Mouse (Mus musculus) heart, embryonic 16.5 days (tissue): ENCODE data around the gene Trex2. TPM values are rescaled to one million over a fixed set of nuclear protein-coding genes. Genes with fewer than 3 reads are reported as not detected.
A peak's percentile ranks its signal among the peaks of the same experiment; 100 is the strongest.

ENCODE experiments used
- ATAC-seq: fragments of 200-750 bp; cut with Nextera tagmentation; replicated peaks from 2 replicates; pipeline ENCODE4 v1.8.0; 2017; ENCODE audit warnings: moderate number of reproducible peaks; ENCODE audit not compliant: insufficient read depth, low FRiP score; ENCODE audit errors: extremely low read depth
- H3K27ac ChIP-seq: fragments of 300-500 bp; sonication (generic); 2 replicates; pipeline ENCODE4 v1.5.1; 2014; ENCODE audit warnings: mild to moderate bottlenecking, low read length, control low read depth, moderate library complexity
- H3K27me3 ChIP-seq: fragments of 300-500 bp; sonication (generic); 2 replicates; pipeline ENCODE4 v1.6.1; 2014; ENCODE audit warnings: low read length, mixed read lengths; ENCODE audit not compliant: control insufficient read depth, insufficient read depth
- H3K36me3 ChIP-seq: fragments of 300-500 bp; sonication (generic); 2 replicates; pipeline ENCODE4 v1.6.1; 2014; ENCODE audit not compliant: control insufficient read depth, insufficient read depth
- H3K4me1 ChIP-seq: fragments of 300-500 bp; sonication (generic); 2 replicates; pipeline ENCODE4 v1.6.1; 2014; ENCODE audit warnings: low read length, mixed read lengths; ENCODE audit not compliant: control insufficient read depth, insufficient read depth
- H3K4me2 ChIP-seq: fragments of 300-500 bp; sonication (generic); 2 replicates; pipeline ENCODE4 v1.6.1; 2014; ENCODE audit warnings: low read depth, mild to moderate bottlenecking, control low read depth, low read length
- H3K4me3 ChIP-seq: fragments of 300-500 bp; sonication (generic); 2 replicates; pipeline ENCODE4 v1.5.1; 2014; ENCODE audit warnings: mild to moderate bottlenecking, control low read depth, low read length
- H3K9ac ChIP-seq: fragments of 300-500 bp; sonication (generic); 2 replicates; pipeline ENCODE4 v1.6.1; 2014; ENCODE audit warnings: low read length, control low read depth
- H3K9me3 ChIP-seq: fragments of 300-500 bp; sonication (generic); replicated peaks from 2 replicates; pipeline ENCODE4 v1.6.1; 2016; ENCODE audit warnings: low read length; ENCODE audit not compliant: control insufficient read depth
- WGBS: fragments of 180-500 bp; shearing (Covaris S2); extraction: QIAGEN DNeasy Blood & Tissue Kit; methylation state at CpG from one replicate; pipeline ENCODE4 v1.1.7; 2014; 5-methylcytosine and 5-hydroxymethylcytosine counted together
- polyA plus RNA-seq: library from polyadenylated mRNA; unstranded; fragments of >200 nt; fragmentation: Nextera tagmentation; extraction: Ambion mirVana; gene quantifications from 2 replicates; pipeline ENCODE4 v1.2.1, GENCODE M21; 2015

Trex2 gene
- polyA plus RNA-seq, 1 experiment from 2014 or later = not detected

- Histone ChIP-seq H3K9ac (no peak overlapping the region), H3K4me2 (no peak overlapping the region), H3K4me1 (peaks cover 3% of the 10 kb centered on the region; the same call in 1 of the 2 replicates), H3K27me3 (0 out of 2 replicates have a peak, but pooled peaks cover 2% of the 10 kb centered on the region), H3K4me3 (no peak overlapping the region), H3K27ac (peak overlapping the region; percentile 44), H3K9me3 (no peaks in the 10 kb centered on the region), H3K36me3 (no peaks in the 10 kb centered on the region)
- 74% methylated on average over 1 of the region's 1 CpGs for WGBS
- ATAC-seq = no peak
Observed at GRCm38 (mm10) chrX:73475658-73476256, 40.6 kb upstream of the Trex2 start.

GRCm38 (mm10) chrX:73474340-73475165 lies 39.4 kb upstream of the Trex2 start:
- 50% methylated on average over 12 of the region's 12 CpGs for WGBS
- Histone ChIP-seq H3K9me3 (no peaks in the 10 kb centered on the region), H3K36me3 (no peaks in the 10 kb centered on the region), H3K4me1 (peaks cover 3% of the 10 kb centered on the region; the same call in 1 of the 2 replicates), H3K9ac (no peak overlapping the region), H3K27me3 (0 out of 2 replicates have a peak, but pooled peaks cover 2% of the 10 kb centered on the region), H3K4me3 (no peak overlapping the region), H3K27ac (peak overlapping the region; percentile 46), H3K4me2 (no peak overlapping the region)
- peak; percentile 57; the same call in 1 of the 2 replicates for ATAC-seq

DNA sequence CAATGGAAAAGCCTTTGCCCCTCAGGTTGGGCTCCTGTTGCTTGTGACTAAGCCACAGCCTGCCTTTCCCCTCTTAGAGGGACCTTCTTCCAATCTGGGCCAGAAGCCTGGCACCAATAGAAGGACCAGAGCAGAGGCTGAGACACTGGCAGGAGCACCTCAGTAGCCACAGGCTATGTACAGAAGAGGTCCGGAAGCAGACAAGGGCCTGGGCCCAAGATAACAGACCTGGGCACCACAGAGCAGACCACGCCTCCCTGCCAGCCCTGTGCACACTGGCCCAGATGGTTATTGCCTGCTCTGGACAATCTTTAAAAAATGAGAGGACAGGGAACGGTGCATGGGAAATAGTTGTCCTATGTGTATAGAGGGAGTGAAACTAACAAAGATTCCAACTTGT lies 36.6 kb upstream of the Trex2 start:
- Histone ChIP-seq H3K9me3 (no peaks in the 10 kb centered on the region), H3K4me1 (peaks cover 3% of the 10 kb centered on the region; the same call in 1 of the 2 replicates), H3K27ac (no peak overlapping the region), H3K4me2 (no peak overlapping the region), H3K36me3 (no peaks in the 10 kb centered on the region), H3K27me3 (no peaks in the 10 kb centered on the region), H3K4me3 (no peak overlapping the region), H3K9ac (no peak overlapping the region)
- WGBS = 78% methylated on average over 3 of the region's 3 CpGs
- ATAC-seq = no peak

GRCm38 (mm10) chrX:73468752-73469151 lies 33.6 kb upstream of the Trex2 start:
- peak overlapping the region; percentile 40; the same call in 1 of the 2 replicates for H3K27ac ChIP-seq
- H3K9ac ChIP-seq = no peak overlapping the region
- no peak overlapping the region for H3K4me2 ChIP-seq
- H3K9me3 ChIP-seq = no peaks in the 10 kb centered on the region
- H3K27me3 ChIP-seq = no peaks in the 10 kb centered on the region
- ATAC-seq = no peak
- no peaks in the 10 kb centered on the region for H3K4me1 ChIP-seq
- no peak overlapping the region for H3K4me3 ChIP-seq
- H3K36me3 ChIP-seq = no peaks in the 10 kb centered on the region
- WGBS = 67% methylated on average over 1 of the region's 1 CpGs

- WGBS = 64% methylated on average over 3 of the region's 3 CpGs
- Histone ChIP-seq H3K27ac (peak overlapping the region; percentile 75), H3K27me3 (no peaks in the 10 kb centered on the region), H3K4me2 (no peak overlapping the region), H3K9ac (no peak overlapping the region), H3K4me3 (no peak overlapping the region), H3K36me3 (no peaks in the 10 kb centered on the region), H3K4me1 (no peaks in the 10 kb centered on the region), H3K9me3 (no peaks in the 10 kb centered on the region)
- ATAC-seq = no peak
Observed at GRCm38 (mm10) chrX:73468330-73468729, 33.2 kb upstream of the Trex2 start.

DNA sequence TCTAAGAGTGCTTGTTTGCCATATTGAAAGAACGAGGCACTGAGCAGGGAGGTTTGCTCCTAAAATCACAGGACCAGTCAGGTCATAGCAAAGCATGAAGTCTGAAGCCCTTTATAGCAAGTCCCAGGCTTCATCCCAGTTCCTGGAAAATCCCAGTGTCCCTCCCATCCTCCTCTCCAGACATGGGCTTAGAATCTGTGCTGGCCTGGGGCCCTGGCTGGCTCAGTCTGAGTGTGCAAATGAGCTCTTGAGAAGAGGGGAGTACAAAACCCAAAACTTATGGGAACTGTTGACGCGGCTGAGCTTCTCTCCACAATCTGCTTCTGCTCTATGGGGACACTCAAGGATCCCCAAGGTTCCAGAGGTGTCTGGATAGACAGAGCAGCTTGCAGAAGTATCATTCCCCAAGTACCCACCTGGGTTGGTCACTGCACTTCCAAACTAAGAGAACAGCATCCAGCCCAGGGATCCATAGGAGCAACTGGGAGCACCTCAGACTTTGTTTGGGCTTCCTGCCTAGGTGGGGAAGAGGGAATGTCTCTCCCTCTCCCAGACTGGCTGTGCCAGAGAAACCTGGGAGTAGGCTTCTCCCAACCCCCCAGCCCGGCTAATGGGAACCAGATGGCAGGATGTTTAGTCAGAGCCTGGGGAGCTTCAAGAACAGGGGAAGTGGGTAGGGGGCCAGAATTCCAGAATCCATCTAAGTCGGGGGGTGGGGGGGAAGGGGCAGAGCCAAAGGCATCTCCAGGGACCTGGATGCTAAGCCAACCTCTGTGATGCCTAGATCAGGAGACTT lies 32.5 kb upstream of the Trex2 start:
- no peak overlapping the region for H3K4me2 ChIP-seq
- no peaks in the 10 kb centered on the region for H3K4me1 ChIP-seq
- peak; percentile 45; the same call in 1 of the 2 replicates for ATAC-seq

DNA sequence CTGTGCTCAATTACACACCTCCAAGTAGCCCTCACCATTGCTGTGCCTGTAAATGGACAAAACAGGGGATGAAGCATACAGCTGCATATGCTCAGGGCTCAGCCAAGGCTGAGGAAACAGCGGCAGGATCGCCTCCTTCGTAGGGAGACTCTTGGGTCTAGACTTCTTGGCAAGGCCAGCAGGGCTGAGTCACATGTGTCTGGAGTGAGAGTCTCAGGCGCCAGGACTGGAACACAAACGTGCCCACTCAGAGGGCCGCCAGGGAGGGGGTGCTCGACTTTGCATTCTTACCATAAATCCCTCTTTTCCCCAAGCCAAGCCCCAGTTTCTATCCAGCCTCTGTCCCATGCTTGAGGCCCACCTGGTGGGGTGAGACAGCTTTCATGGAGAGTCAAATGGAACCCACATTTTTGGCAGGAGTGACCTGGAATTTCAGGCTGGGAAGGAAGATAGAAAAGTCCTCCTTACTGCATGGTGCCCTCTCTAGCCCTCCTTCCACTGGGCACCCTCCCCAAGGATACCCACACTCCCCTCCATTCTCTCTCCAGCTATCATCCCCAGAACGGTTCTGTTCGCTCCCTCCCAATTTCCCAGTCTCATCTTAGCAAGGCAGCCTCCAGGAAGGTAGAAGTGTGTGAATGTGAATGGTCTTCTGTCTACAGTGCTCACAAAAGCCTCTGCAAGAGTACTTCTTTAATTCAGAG lies 30.5 kb upstream of the Trex2 start:
- no peaks in the 10 kb centered on the region for H3K36me3 ChIP-seq
- ATAC-seq = peak; percentile 67
- 38% methylated on average over 9 of the region's 9 CpGs for WGBS
- H3K27ac ChIP-seq = peak overlapping the region; percentile 56
- no peak overlapping the region for H3K4me3 ChIP-seq
- no peaks in the 10 kb centered on the region for H3K27me3 ChIP-seq
- no peaks in the 10 kb centered on the region for H3K4me1 ChIP-seq
- no peak overlapping the region for H3K4me2 ChIP-seq
- no peak overlapping the region for H3K9ac ChIP-seq
- H3K9me3 ChIP-seq = no peaks in the 10 kb centered on the region

More for the DNA sequence above, 32.5 kb upstream of the Trex2 start:
- no peak overlapping the region for H3K4me3 ChIP-seq
- H3K9ac ChIP-seq = no peak overlapping the region
- H3K36me3 ChIP-seq = no peaks in the 10 kb centered on the region
- WGBS = 45% methylated on average over 5 of the region's 5 CpGs
- no peaks in the 10 kb centered on the region for H3K27me3 ChIP-seq
- H3K9me3 ChIP-seq = no peaks in the 10 kb centered on the region
- peak overlapping the region; percentile 75 for H3K27ac ChIP-seq

DNA sequence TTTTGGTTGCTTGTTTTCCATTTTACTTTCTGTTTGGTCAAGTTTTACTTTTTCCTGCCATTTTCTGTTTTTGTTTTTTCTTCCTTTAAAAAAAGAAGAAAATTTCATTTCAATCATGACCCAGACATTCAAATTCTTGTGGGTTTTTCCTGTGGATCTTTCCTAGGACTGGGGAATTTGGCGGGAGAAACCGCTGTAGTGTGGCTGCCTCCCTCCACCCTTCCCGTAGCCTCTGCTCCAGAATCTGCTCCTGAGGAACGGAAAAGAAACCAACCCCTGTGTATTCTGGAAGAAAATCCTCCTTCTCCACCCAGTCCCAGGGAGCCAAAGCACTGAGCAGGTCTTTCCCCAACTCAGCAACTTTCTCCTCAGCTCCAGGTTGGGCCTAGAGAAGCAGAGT lies 25.6 kb upstream of the Trex2 start:
- 73% methylated on average over 4 of the region's 4 CpGs for WGBS
- H3K27ac ChIP-seq = no peak overlapping the region

More for the DNA sequence above, 25.6 kb upstream of the Trex2 start:
- H3K4me3 ChIP-seq = no peak overlapping the region
- H3K9ac ChIP-seq = no peak overlapping the region
- no peaks in the 10 kb centered on the region for H3K9me3 ChIP-seq
- H3K27me3 ChIP-seq = no peaks in the 10 kb centered on the region
- no peak for ATAC-seq
- H3K4me2 ChIP-seq = no peak overlapping the region
- peaks cover 7% of the 10 kb centered on the region; the same call in 1 of the 2 replicates for H3K4me1 ChIP-seq
- H3K36me3 ChIP-seq = no peaks in the 10 kb centered on the region
